Mouse (Mus musculus): ENCODE measurements around the gene Slc6a16. TPM values are rescaled to one million over a fixed set of nuclear protein-coding genes. Genes with fewer than 3 reads are reported as not detected.
"Not testable (repeated sequence)": the region's sequence is repeated elsewhere in the genome, so short reads cannot be mapped to it uniquely, and the experiment has no call there.

Slc6a16 gene
- polyA plus RNA-seq, 1 experiment from 2014 or later: 0.18 TPM

DNA sequence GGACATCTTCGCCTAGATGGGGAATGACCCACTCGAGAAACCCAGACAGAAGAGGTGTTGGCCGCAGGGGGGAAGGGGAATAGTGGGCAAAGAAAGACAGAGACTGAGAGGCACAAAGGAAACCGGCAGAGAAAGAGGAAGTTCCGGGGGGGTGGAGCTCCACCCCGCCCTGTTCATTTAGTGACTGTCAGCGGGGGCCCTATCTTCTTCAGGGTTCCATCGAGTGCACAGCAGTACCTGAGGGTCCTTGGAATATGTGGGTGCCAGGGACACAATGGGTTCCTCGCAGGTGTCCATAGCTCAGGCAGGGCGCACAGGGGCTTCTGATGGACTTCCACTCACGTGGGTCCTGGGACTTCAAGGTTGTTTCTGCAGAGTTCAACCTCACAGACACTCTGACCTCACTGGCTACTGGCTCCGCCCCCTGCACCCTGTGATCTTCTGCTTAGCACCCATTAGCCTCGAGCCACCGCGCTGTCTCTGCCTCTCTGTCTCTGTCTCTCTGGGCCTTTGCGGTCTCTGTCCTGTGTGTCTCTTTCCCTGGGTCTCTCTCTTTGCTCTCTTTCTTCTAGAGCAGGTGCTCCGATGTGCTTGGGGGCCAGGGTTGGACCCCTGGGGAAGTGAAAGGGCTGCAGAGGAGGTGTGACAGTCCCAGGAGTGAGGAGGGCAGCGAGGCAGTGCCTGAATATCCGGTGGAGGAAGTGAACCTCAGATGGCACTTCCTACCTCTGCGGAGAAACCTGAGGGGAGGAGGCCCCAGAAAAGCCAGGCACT is 2.0 kb upstream of the Slc6a16 start, which contains the start of gene Cd37:
Gene Cd37, minus strand, starts transcription at position 393 of the 774 bp plus-strand sequence.
- Histone ChIP-seq H3K27ac (no peak within 1 kb of the TSS), H3K4me3 (replicated peaks; ENCODE audit: low read depth, low read length) (no peak within 1 kb of the TSS), H3K27me3 (ENCODE audit: insufficient read depth, low read length) (no peaks in the 10 kb centered on the region), H3K36me3 (ENCODE audit: insufficient read depth, low read length) (no peaks in the 10 kb centered on the region), H3K4me1 (replicated peaks; ENCODE audit: insufficient read depth, low read length) (peaks cover 13% of the 10 kb centered on the region), H3K4me2 (ENCODE audit: low read length) (no peak within 1 kb of the TSS), H3K9me3 (replicated peaks; ENCODE audit: low read length) (no peaks in the 10 kb centered on the region), H3K9ac (ENCODE audit: low read depth, low read length) (no peak within 1 kb of the TSS)
- WGBS: 43% methylated on average over 20 of the region's 20 CpGs
- no peak for TF ChIP-seq CTCF (IDR thresholded peaks at IDR 0.05; ENCODE audit: low read depth)
- DNase-seq (ENCODE audit: low spot score): no peak
- no peak for ATAC-seq (replicated peaks; ENCODE audit: low FRiP score, low read depth)

DNA sequence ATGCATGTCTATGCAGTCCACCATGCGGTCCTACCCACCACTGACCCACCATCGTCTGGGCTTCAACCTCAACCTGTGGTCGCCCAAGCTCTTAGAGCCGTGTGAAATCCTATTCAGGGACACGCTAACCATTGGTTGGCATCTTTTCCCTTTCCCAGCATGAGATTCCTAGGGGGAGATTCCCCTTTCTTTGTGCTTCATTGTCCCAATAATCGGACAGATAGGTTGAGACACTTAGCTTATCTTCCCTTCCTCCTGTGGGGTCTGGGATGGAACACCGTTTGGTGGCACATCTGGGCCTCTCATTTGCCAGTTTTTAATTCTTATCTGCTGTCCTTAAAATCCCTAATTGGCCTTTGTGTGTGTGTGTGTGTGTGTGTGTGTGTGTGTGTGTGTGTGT is 776 bp upstream of the Slc6a16 start:
- Histone ChIP-seq H3K27ac (no peak overlapping the region), H3K9me3 (replicated peaks; ENCODE audit: low read length) (no peaks in the 10 kb centered on the region), H3K4me1 (replicated peaks; ENCODE audit: insufficient read depth, low read length) (0 out of 2 replicates have a peak, but pooled peaks cover 3% of the 10 kb centered on the region), H3K4me3 (replicated peaks; ENCODE audit: low read depth, low read length) (no peak overlapping the region), H3K36me3 (ENCODE audit: insufficient read depth, low read length) (no peaks in the 10 kb centered on the region), H3K4me2 (ENCODE audit: low read length) (no peak overlapping the region), H3K27me3 (ENCODE audit: insufficient read depth, low read length) (no peaks in the 10 kb centered on the region), H3K9ac (ENCODE audit: low read depth, low read length) (no peak overlapping the region)
- TF ChIP-seq CTCF (IDR thresholded peaks at IDR 0.05; ENCODE audit: low read depth): no peak
- DNase-seq (ENCODE audit: low spot score): no peak
- no peak for ATAC-seq (replicated peaks; ENCODE audit: low FRiP score, low read depth)
- WGBS: 91% methylated on average over 7 of the region's 7 CpGs

DNA sequence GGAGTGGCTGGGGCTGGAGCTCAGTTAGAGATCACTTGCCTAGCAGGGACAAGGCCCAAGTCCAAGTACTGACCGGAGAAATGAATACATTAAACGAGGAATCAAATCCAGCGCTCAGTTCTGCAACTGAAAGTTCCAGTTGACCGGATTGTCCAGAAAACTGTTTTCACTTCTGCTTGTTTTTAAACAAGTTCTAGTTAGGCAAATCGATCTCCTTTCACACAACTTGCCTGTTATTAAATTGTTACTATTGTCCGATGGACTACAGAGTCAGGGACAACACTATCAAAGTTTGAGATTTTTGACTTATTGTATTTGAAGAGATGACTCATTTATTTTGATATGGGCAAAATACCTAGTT is 484 bp downstream of the Slc6a16 start:
- Histone ChIP-seq H3K9ac (ENCODE audit: low read depth, low read length) (no peak overlapping the region), H3K27ac (no peak overlapping the region), H3K4me1 (replicated peaks; ENCODE audit: insufficient read depth, low read length) (0 out of 2 replicates have a peak, but pooled peaks cover 3% of the 10 kb centered on the region), H3K36me3 (ENCODE audit: insufficient read depth, low read length) (no peaks in the 10 kb centered on the region), H3K4me2 (ENCODE audit: low read length) (peak overlapping the region; percentile 46), H3K9me3 (replicated peaks; ENCODE audit: low read length) (no peaks in the 10 kb centered on the region), H3K4me3 (replicated peaks; ENCODE audit: low read depth, low read length) (no peak overlapping the region), H3K27me3 (ENCODE audit: insufficient read depth, low read length) (no peaks in the 10 kb centered on the region)
- no peak for TF ChIP-seq CTCF (IDR thresholded peaks at IDR 0.05; ENCODE audit: low read depth)
- ATAC-seq (replicated peaks; ENCODE audit: low FRiP score, low read depth) (no peak; the same call in 1 of the 2 replicates), DNase-seq (ENCODE audit: low spot score) (no peak)
- WGBS: 76% methylated on average over 6 of the region's 6 CpGs

DNA sequence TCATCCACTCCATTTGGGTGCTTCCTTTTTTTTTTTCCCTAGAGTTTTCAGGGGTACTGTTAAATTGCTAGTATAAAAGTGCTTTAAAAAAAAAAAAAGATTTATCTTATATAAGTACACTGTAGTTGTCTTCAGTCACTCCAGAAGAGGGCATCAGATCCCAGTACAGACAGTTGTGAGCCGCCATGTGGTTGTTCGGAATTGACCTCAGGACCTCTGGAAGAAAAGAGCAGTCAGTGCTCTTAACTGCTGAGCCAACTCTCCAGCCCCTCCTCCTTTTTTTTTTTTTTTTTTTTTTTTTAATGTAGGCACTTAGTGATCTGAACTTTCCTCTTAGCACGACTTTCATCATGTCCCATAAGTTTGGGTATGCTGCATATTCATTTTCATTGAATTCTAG is 6.8 kb downstream of the Slc6a16 start:
- Histone ChIP-seq H3K4me3 (replicated peaks; ENCODE audit: low read depth, low read length) (no peak overlapping the region), H3K9me3 (replicated peaks; ENCODE audit: low read length) (no peaks in the 10 kb centered on the region), H3K4me1 (replicated peaks; ENCODE audit: insufficient read depth, low read length) (no peaks in the 10 kb centered on the region), H3K4me2 (ENCODE audit: low read length) (no peak overlapping the region), H3K36me3 (ENCODE audit: insufficient read depth, low read length) (no peaks in the 10 kb centered on the region), H3K9ac (ENCODE audit: low read depth, low read length) (no peak overlapping the region), H3K27ac (no peak overlapping the region), H3K27me3 (ENCODE audit: insufficient read depth, low read length) (no peaks in the 10 kb centered on the region)
- DNase-seq (ENCODE audit: low spot score) (no peak), ATAC-seq (replicated peaks; ENCODE audit: low FRiP score, low read depth) (no peak)
- WGBS: 51% methylated on average over 3 of the region's 3 CpGs
- 0 out of 2 replicates have a peak, but pooled peaks have one; percentile 5 for TF ChIP-seq CTCF (IDR thresholded peaks at IDR 0.05; ENCODE audit: low read depth)

DNA sequence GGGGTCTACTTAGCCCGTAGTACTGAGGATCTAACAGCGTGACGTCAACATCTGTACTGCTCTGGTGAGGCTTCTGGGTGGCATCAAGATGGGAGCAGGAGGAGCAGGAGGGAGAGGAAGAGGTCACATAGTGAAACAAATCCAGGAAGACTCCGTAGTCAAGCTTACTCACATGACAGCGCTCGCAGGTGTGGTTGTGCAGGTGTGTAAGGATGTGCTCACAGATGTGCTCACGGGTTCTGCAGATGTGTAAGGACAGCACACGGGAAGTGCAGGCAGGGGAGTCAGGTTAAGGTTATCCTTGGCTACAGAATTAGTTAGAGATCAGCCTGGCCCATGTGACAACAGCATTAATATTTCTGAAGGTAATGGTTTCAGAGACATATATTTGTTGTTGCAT is 12.9 kb downstream of the Slc6a16 start:
- 90% methylated on average over 8 of the region's 8 CpGs for WGBS
- Histone ChIP-seq H3K27ac (no peak overlapping the region), H3K36me3 (ENCODE audit: insufficient read depth, low read length) (no peaks in the 10 kb centered on the region), H3K9me3 (replicated peaks; ENCODE audit: low read length) (no peaks in the 10 kb centered on the region), H3K27me3 (ENCODE audit: insufficient read depth, low read length) (no peaks in the 10 kb centered on the region), H3K9ac (ENCODE audit: low read depth, low read length) (no peak overlapping the region), H3K4me2 (ENCODE audit: low read length) (no peak overlapping the region), H3K4me1 (replicated peaks; ENCODE audit: insufficient read depth, low read length) (no peaks in the 10 kb centered on the region), H3K4me3 (replicated peaks; ENCODE audit: low read depth, low read length) (no peak overlapping the region)
- ATAC-seq (replicated peaks; ENCODE audit: low FRiP score, low read depth) (no peak), DNase-seq (ENCODE audit: low spot score) (no peak)
- TF ChIP-seq CTCF (IDR thresholded peaks at IDR 0.05; ENCODE audit: low read depth): no peak

DNA sequence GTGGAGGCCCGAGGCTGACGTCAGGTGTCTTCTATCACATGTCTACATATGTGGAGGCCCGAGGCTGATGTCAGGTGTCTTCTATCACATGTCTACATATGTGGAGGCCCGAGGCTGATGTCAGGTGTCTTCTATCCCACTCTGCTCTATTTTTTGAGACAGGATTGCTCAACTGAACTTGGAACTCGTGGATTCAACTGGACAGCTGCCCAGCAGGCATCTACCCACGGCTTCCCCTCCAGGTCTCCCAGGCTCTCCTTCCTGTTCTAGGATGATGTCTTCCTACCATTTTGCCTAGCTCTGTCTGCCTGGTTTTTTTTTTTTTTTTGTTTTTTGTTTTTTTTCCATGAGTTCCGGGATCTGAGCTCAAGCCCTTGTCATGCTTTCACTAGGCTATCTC is 14.9 kb downstream of the Slc6a16 start:
- not testable (repeated sequence) for ATAC-seq (replicated peaks; ENCODE audit: low FRiP score, low read depth); H3K4me1 ChIP-seq (replicated peaks; ENCODE audit: insufficient read depth, low read length); H3K27ac ChIP-seq; H3K4me2 ChIP-seq (ENCODE audit: low read length); H3K36me3 ChIP-seq (ENCODE audit: insufficient read depth, low read length); H3K27me3 ChIP-seq (ENCODE audit: insufficient read depth, low read length); H3K4me3 ChIP-seq (replicated peaks; ENCODE audit: low read depth, low read length); H3K9ac ChIP-seq (ENCODE audit: low read depth, low read length); H3K9me3 ChIP-seq (replicated peaks; ENCODE audit: low read length); DNase-seq (ENCODE audit: low spot score)
- 56% methylated on average over 5 of the region's 7 CpGs for WGBS
